Mouse (Mus musculus): Measurements from ENCODE around the gene Gbe1.

Gbe1 gene

GRCm38 (mm10) chr16:70358326-70358725, 44.6 kb downstream of the Gbe1 start:
- DNase-seq = no peak

GRCm38 (mm10) chr16:70365229-70365628, 51.5 kb downstream of the Gbe1 start:
- DNase-seq = no peak

GRCm38 (mm10) chr16:70381045-70381444, 67.3 kb downstream of the Gbe1 start:
- no peak for DNase-seq

GRCm38 (mm10) chr16:70385494-70385893, 71.7 kb downstream of the Gbe1 start:
- no peak for DNase-seq

- DNase-seq = no peak
Observed at GRCm38 (mm10) chr16:70387385-70387784, 73.6 kb downstream of the Gbe1 start.

GRCm38 (mm10) chr16:70395276-70395675, 81.5 kb downstream of the Gbe1 start:
- no peak for DNase-seq

GRCm38 (mm10) chr16:70407780-70408179, 94.0 kb downstream of the Gbe1 start:
- no peak for DNase-seq

- DNase-seq = no peak
Observed at GRCm38 (mm10) chr16:70421077-70421476, 107.3 kb downstream of the Gbe1 start.

- DNase-seq = no peak
Observed at GRCm38 (mm10) chr16:70449520-70449919, 135.8 kb downstream of the Gbe1 start.

GRCm38 (mm10) chr16:70475583-70475982, 161.8 kb downstream of the Gbe1 start:
- no peak for DNase-seq

- no peak for DNase-seq
Observed at GRCm38 (mm10) chr16:70476161-70476560, 162.4 kb downstream of the Gbe1 start.

- no peak for DNase-seq
Observed at GRCm38 (mm10) chr16:70480494-70480893, 166.7 kb downstream of the Gbe1 start.

- DNase-seq = no peak
Observed at GRCm38 (mm10) chr16:70506457-70506856, 192.7 kb downstream of the Gbe1 start.

GRCm38 (mm10) chr16:70510938-70511337, 197.2 kb downstream of the Gbe1 start:
- no peak for DNase-seq

GRCm38 (mm10) chr16:70522861-70523260, 209.1 kb downstream of the Gbe1 start:
- no peak for DNase-seq

GRCm38 (mm10) chr16:70523566-70523965, 209.8 kb downstream of the Gbe1 start:
- DNase-seq = no peak

GRCm38 (mm10) chr16:70524273-70524672, 210.5 kb downstream of the Gbe1 start:
- DNase-seq = no peak

- no peak for DNase-seq
Observed at GRCm38 (mm10) chr16:70527224-70527623, 213.5 kb downstream of the Gbe1 start.

- DNase-seq = no peak
Observed at GRCm38 (mm10) chr16:70535224-70535623, 221.5 kb downstream of the Gbe1 start.

- DNase-seq = no peak
Observed at GRCm38 (mm10) chr16:70550835-70551234, 237.1 kb downstream of the Gbe1 start.

GRCm38 (mm10) chr16:70561635-70562348, 248.0 kb downstream of the Gbe1 start:
- DNase-seq = no peak

- no peak for DNase-seq
Observed at GRCm38 (mm10) chr16:70562574-70562973, 248.8 kb downstream of the Gbe1 start.

- no peak for DNase-seq
Observed at GRCm38 (mm10) chr16:70563456-70563855, 249.7 kb downstream of the Gbe1 start.

- no peak for DNase-seq
Observed at GRCm38 (mm10) chr16:70568341-70569265, 254.9 kb downstream of the Gbe1 start.

Measured in thymus, postnatal 25 days (tissue).